8 mouse cellular contexts compared by ENCODE assay signal in genomic region chr5:52515246-52516021, GRCm38 (mm10). TPM values are rescaled to one million over a fixed set of nuclear protein-coding genes. Genes with fewer than 3 reads are reported as not detected.
DNase-seq lines count a peak whose midpoint lies in the region; ATAC-seq and TF ChIP-seq lines count a peak whose summit lies in the region.

No protein-coding gene starts in this region.

- peak; percentile 22 for DNase-seq in Patski (ENCODE audit: low read depth, low spot score)
- peak; percentile 76 for DNase-seq in cerebellum, adult 8-10 months
- peak; percentile 29 to 87 for DNase-seq in frontal cortex, adult 2 months (ENCODE audit: extremely low spot score in 1 of 2, low spot score in 1 of 2)
- DNase-seq in layer of hippocampus, postnatal 10 days (ENCODE audit: low spot score in 2 of 2) = peak; percentile 84 to 85
- DNase-seq in lung, postnatal 10 days = peak; percentile 79
- DNase-seq in right cerebral cortex, adult 18-20 months = peak; percentile 67
- DNase-seq in urinary bladder, postnatal 4 days (ENCODE audit: low spot score in 2 of 2) = peak; percentile 44 to 78

- WGBS in hindbrain, embryonic 12.5 days = 21% methylated on average over 22 of the region's 22 CpGs

- peak; percentile 39 for ATAC-seq in Patski
- peak; percentile 63 for ATAC-seq in hindbrain, embryonic 12.5 days (ENCODE audit: low FRiP score)

- no peaks in the 10 kb centered on the region for H3K9me3 ChIP-seq in hindbrain, embryonic 12.5 days (replicated peaks)

- H3K36me3 ChIP-seq in hindbrain, embryonic 12.5 days = no peaks in the 10 kb centered on the region

- H3K4me3 ChIP-seq in hindbrain, embryonic 12.5 days = peak overlapping the region; percentile 34

- 0 out of 2 replicates have a peak, but pooled peaks cover 5% of the 10 kb centered on the region for H3K4me1 ChIP-seq in hindbrain, embryonic 12.5 days

- in situ Hi-C loops in Patski (cut with MboI; ENCODE audit: low pct_unique_long_range_greater_than_20kb) = loop anchor here (10.0 kb wide), 1 partner anchor 299 kb away; no protein-coding TSS in a partner anchor

- TF ChIP-seq CTCF in Patski (IDR thresholded peaks at IDR 0.05) = peak; percentile 88

- H3K27me3 ChIP-seq in Patski = peaks cover 3% of the 10 kb centered on the region
- peaks cover 16% of the 10 kb centered on the region for H3K27me3 ChIP-seq in hindbrain, embryonic 12.5 days

- no peak overlapping the region for H3K27ac ChIP-seq in hindbrain, embryonic 12.5 days

- peak overlapping the region; percentile 63 for H3K4me2 ChIP-seq in hindbrain, embryonic 12.5 days (replicated peaks)

- peak overlapping the region; percentile 38; the same call in 1 of the 2 replicates for H3K9ac ChIP-seq in hindbrain, embryonic 12.5 days

- CTCF ChIA-PET in Patski (lab: Charles Lee) = interaction anchor here (1.2 to 2.3 kb wide), 8 partner anchors 9 to 306 kb away, joined by 3 to 8 read pairs (median 3); no protein-coding TSS in a partner anchor

- POLR2A ChIA-PET in Patski (lab: Charles Lee) = no interaction called here

RNA-seq across cellular contexts. Expression of gene Ccdc149, which starts 44.1 kb away (rescaled TPM):
- 10.2 TPM for polyA plus RNA-seq in Patski (2021)
- 32.8 and 41.8 TPM in 2 replicates for polyA plus RNA-seq in frontal cortex, adult 2 months (2012; rRNA removed)
- polyA plus RNA-seq in hindbrain, embryonic 12.5 days (2016; fragmentation: Nextera tagmentation; extraction: Ambion mirVana) = 5.1 and 6.1 TPM in 2 replicates
- total RNA-seq in layer of hippocampus, postnatal 10 days (2021) = 10 to 100 TPM; 37.0 to 39.8 TPM

RNA-seq across cellular contexts. Expression of gene Lgi2, which starts 50.8 kb away (rescaled TPM):
- 0.39 TPM for polyA plus RNA-seq in Patski (2021)
- polyA plus RNA-seq in frontal cortex, adult 2 months (2012; rRNA removed) = 21.3 and 22.5 TPM in 2 replicates
- 1.8 and 1.9 TPM in 2 replicates for polyA plus RNA-seq in hindbrain, embryonic 12.5 days (2016; fragmentation: Nextera tagmentation; extraction: Ambion mirVana)
- 10 to 100 TPM; 36.2 to 40.3 TPM for total RNA-seq in layer of hippocampus, postnatal 10 days (2021)

Comparison
In these comparisons a context has a peak if more than half of its experiments do, and no peak if none do; other contexts are left out.
1. DNase-seq: peak in every context shown above with its lines; median percentile 84 in layer of hippocampus, postnatal 10 days; 79 in lung, postnatal 10 days; 76 in cerebellum, adult 8-10 months; 67 in right cerebral cortex, adult 18-20 months; 61 in urinary bladder, postnatal 4 days; 58 in frontal cortex, adult 2 months; 22 in Patski.